Mouse (Mus musculus) spleen, adult 2 months (tissue): ENCODE measurements around the gene Nipa2.

ENCODE experiments used
- CTCF ChIP-seq: fragments of 200-500 bp; IDR thresholded peaks from 2 replicates; pipeline ENCODE4 v1.5.1; 2011; ENCODE audit warnings: mild to moderate bottlenecking, inconsistent platforms; ENCODE audit not compliant: insufficient read depth, insufficient read length, insufficient replicate concordance; ENCODE audit errors: extremely low read depth
- POLR2A ChIP-seq: fragments of 200-500 bp; IDR thresholded peaks from 2 replicates; pipeline ENCODE4 v1.6.1; 2011; ENCODE audit warnings: low read depth, low read length, inconsistent platforms

- TF ChIP-seq CTCF = no peak
- TF ChIP-seq POLR2A = no peak
These were observed 28.9 kb upstream of the Nipa2 start for GRCm38 (mm10) chr7:55991129-55991528.
